ENCODE assay signal across 10 mouse cellular contexts in the genomic region with DNA sequence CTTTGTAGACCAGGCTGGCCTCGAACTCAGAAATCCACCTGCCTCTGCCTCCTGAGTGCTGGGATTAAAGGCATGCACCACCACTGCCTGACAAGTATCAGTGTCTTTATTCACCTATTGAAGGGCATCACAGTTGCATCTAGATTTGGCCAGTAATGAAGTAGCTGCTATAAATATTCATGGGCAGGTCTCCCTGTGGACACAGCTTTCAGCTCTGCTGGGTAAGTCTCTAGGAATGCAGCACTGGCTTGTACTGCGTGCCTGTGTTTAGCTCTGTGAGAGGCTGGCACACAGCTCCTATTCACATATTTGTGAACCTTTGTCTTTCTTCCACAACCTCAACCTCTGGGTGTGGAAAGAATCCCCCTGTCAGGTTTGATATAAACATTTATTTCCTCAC. TPM values are rescaled to one million over a fixed set of nuclear protein-coding genes. Genes with fewer than 3 reads are reported as not detected.
DNase-seq lines count a peak whose midpoint lies in the region; ATAC-seq and TF ChIP-seq lines count a peak whose summit lies in the region.
"Had no signal": no experiment of that assay in that cellular context is flagged by ENCODE, and none has a peak within 500 bp of the region (broad histone marks: within the 10 kb centered on the region; RNA-seq: fewer than 3 reads in every experiment).

No protein-coding gene starts in this region.

- peaks cover 4% of the 10 kb centered on the region for H3K79me2 ChIP-seq in heart, adult 2 months (replicated peaks; ENCODE audit: control insufficient read depth, insufficient read depth, low read length)

- no peak overlapping the region for H3K9ac ChIP-seq in heart, adult 2 months (ENCODE audit: low read depth, low read length)
- no peak overlapping the region for H3K9ac ChIP-seq in neural tube, embryonic 13.5 days
- H3K9ac ChIP-seq in heart, embryonic 15.5 days, result no peak overlapping the region
- H3K9ac ChIP-seq in stomach, embryonic 16.5 days (ENCODE audit: low read length), result no peak overlapping the region

- WGBS in heart, adult 2 months, result 33% methylated on average over 2 of the region's 2 CpGs
- 57% methylated on average over 2 of the region's 2 CpGs for WGBS in heart, embryonic 10.5 days
- WGBS in neural tube, embryonic 13.5 days, result 55% methylated on average over 2 of the region's 2 CpGs
- 42% methylated on average over 2 of the region's 2 CpGs for WGBS in heart, embryonic 15.5 days
- WGBS in stomach, embryonic 16.5 days, result 55% methylated on average over 2 of the region's 2 CpGs

- H3K9me3 ChIP-seq in heart, embryonic 10.5 days, result no peaks in the 10 kb centered on the region
- no peaks in the 10 kb centered on the region for H3K9me3 ChIP-seq in neural tube, embryonic 13.5 days
- H3K9me3 ChIP-seq in heart, embryonic 15.5 days (replicated peaks), result no peaks in the 10 kb centered on the region
- no peaks in the 10 kb centered on the region for H3K9me3 ChIP-seq in stomach, embryonic 16.5 days (replicated peaks; ENCODE audit: control insufficient read depth, low read length)
- H3K9me3 ChIP-seq: forebrain, embryonic 10.5 days had no signal

- H3K4me3 ChIP-seq in heart, adult 2 months, result no peak overlapping the region
- H3K4me3 ChIP-seq in heart, embryonic 10.5 days, result no peak overlapping the region
- H3K4me3 ChIP-seq in neural tube, embryonic 13.5 days, result no peak overlapping the region
- H3K4me3 ChIP-seq in heart, embryonic 15.5 days, result no peak overlapping the region
- no peak overlapping the region for H3K4me3 ChIP-seq in stomach, embryonic 16.5 days (replicated peaks; ENCODE audit: low read length)
- H3K4me3 ChIP-seq: forebrain, embryonic 10.5 days had no signal

- no peaks in the 10 kb centered on the region for H3K27me3 ChIP-seq in heart, adult 2 months (ENCODE audit: control insufficient read depth, insufficient read depth, low read length)
- no peaks in the 10 kb centered on the region for H3K27me3 ChIP-seq in heart, embryonic 10.5 days (ENCODE audit: insufficient read depth, poor library complexity, severe bottlenecking)
- H3K27me3 ChIP-seq in neural tube, embryonic 13.5 days, result no peaks in the 10 kb centered on the region
- no peaks in the 10 kb centered on the region for H3K27me3 ChIP-seq in heart, embryonic 15.5 days
- no peaks in the 10 kb centered on the region for H3K27me3 ChIP-seq in stomach, embryonic 16.5 days (ENCODE audit: control insufficient read depth, insufficient read depth, low read length)

- peak overlapping the region; percentile 69 for H3K27ac ChIP-seq in heart, adult 2 months
- no peak overlapping the region for H3K27ac ChIP-seq in heart, embryonic 10.5 days
- 0 out of 2 replicates have a peak overlapping the region, but pooled peaks have one; percentile 13 for H3K27ac ChIP-seq in neural tube, embryonic 13.5 days (replicated peaks)
- peak overlapping the region; percentile 91 for H3K27ac ChIP-seq in heart, embryonic 15.5 days
- no peak overlapping the region for H3K27ac ChIP-seq in stomach, embryonic 16.5 days (ENCODE audit: low read length)
- H3K27ac ChIP-seq: forebrain, embryonic 10.5 days had no signal

- peaks cover 15% of the 10 kb centered on the region for H3K36me3 ChIP-seq in heart, adult 2 months (ENCODE audit: control insufficient read depth, insufficient read depth, low read length)
- no peaks in the 10 kb centered on the region for H3K36me3 ChIP-seq in heart, embryonic 10.5 days
- H3K36me3 ChIP-seq in neural tube, embryonic 13.5 days, result no peaks in the 10 kb centered on the region
- no peaks in the 10 kb centered on the region for H3K36me3 ChIP-seq in heart, embryonic 15.5 days
- no peaks in the 10 kb centered on the region for H3K36me3 ChIP-seq in stomach, embryonic 16.5 days (ENCODE audit: control insufficient read depth, insufficient read depth, low read length)
- H3K36me3 ChIP-seq: forebrain, embryonic 10.5 days had no signal

- no peak overlapping the region for H3K4me2 ChIP-seq in neural tube, embryonic 13.5 days
- H3K4me2 ChIP-seq in heart, embryonic 15.5 days, result no peak overlapping the region
- H3K4me2 ChIP-seq in stomach, embryonic 16.5 days (ENCODE audit: low read depth, low read length), result no peak overlapping the region

- intact Hi-C loops in heart, adult 2 months (cut with DNase I), result loop anchor here (5.0 kb wide), 2 partner anchors 47 to 237 kb away; a partner anchor contains a TSS

- ATAC-seq in neural tube, embryonic 13.5 days (ENCODE audit: low read depth), result peak; percentile 53; the same call in 1 of the 2 replicates
- peak; percentile 89 for ATAC-seq in heart, embryonic 15.5 days (replicated peaks; ENCODE audit: insufficient number of reproducible peaks, insufficient read depth, low FRiP score, low read depth)
- peak; percentile 44; the same call in 1 of the 2 replicates for ATAC-seq in stomach, embryonic 16.5 days (ENCODE audit: insufficient read depth, low FRiP score)

- no peak for TF ChIP-seq POLR2A in heart, adult 2 months (IDR thresholded peaks at IDR 0.05; ENCODE audit: insufficient read depth, low read depth, low read length)

- no peak for TF ChIP-seq CTCF in heart, adult 2 months (IDR thresholded peaks at IDR 0.05)

- TF ChIP-seq EP300 in heart, adult 2 months (IDR thresholded peaks at IDR 0.05; ENCODE audit: insufficient read depth, low read depth, low read length), result no peak

- H3K4me1 ChIP-seq in heart, adult 2 months (ENCODE audit: control insufficient read depth, insufficient read depth, low read length), result peaks cover 25% of the 10 kb centered on the region
- H3K4me1 ChIP-seq in heart, embryonic 10.5 days, result peaks cover 5% of the 10 kb centered on the region
- H3K4me1 ChIP-seq in neural tube, embryonic 13.5 days (replicated peaks), result peaks cover 4% of the 10 kb centered on the region; the same call in 1 of the 2 replicates
- H3K4me1 ChIP-seq in heart, embryonic 15.5 days (replicated peaks), result peaks cover 43% of the 10 kb centered on the region
- H3K4me1 ChIP-seq in stomach, embryonic 16.5 days (ENCODE audit: control insufficient read depth, insufficient read depth, low read length), result peaks cover 17% of the 10 kb centered on the region; the same call in 1 of the 2 replicates

- DNase-seq in heart, adult 2 months, result peak in 1 of 2 experiments; percentile 58
- DNase-seq in heart, embryonic 10.5 days (ENCODE audit: low spot score), result no peak
- DNase-seq in neural tube, embryonic 10.5 days (ENCODE audit: extremely low spot score, low spot score), result no peak
- no peak for DNase-seq in layer of hippocampus, adult 18-20 months (ENCODE audit: low spot score in 2 of 2)
- no peak for DNase-seq in right cerebral cortex, postnatal 4 days
- DNase-seq: layer of hippocampus, adult 9-11 months had no signal

RNA-seq across cellular contexts. Expression of a gene that starts 46.6 kb away (rescaled TPM):
- 10 to 100 TPM; 26.1 to 44.6 TPM for total RNA-seq in heart, adult 2 months (2021)
- polyA plus RNA-seq in heart, adult 2 months (2012; rRNA removed), result 25.1 and 39.2 TPM in 2 replicates
- 30.9 and 33.1 TPM in 2 replicates for polyA plus RNA-seq in heart, embryonic 10.5 days (2016; fragmentation: Nextera tagmentation; extraction: Ambion mirVana)
- 43.1 and 45.2 TPM in 2 replicates for polyA plus RNA-seq in neural tube, embryonic 13.5 days (2015; fragmentation: Nextera tagmentation; extraction: Ambion mirVana)
- 49.9 and 57.6 TPM in 2 replicates for polyA plus RNA-seq in heart, embryonic 15.5 days (2015; fragmentation: Nextera tagmentation; extraction: Ambion mirVana)
- 61.8 and 74.0 TPM in 2 replicates for polyA plus RNA-seq in stomach, embryonic 16.5 days (2015; fragmentation: Nextera tagmentation; extraction: Ambion mirVana)
- total RNA-seq in layer of hippocampus, adult 18-20 months (2021), result 10 to 100 TPM; 41.3 to 51.6 TPM

Comparison
In these comparisons a context has a peak if more than half of its experiments do, and no peak if none do; other contexts are left out.
1. H3K27ac ChIP-seq: peak in heart, adult 2 months (single experiment), neural tube, embryonic 13.5 days (single experiment) and heart, embryonic 15.5 days (single experiment); none in heart, embryonic 10.5 days (single experiment) and stomach, embryonic 16.5 days (single experiment).
2. Peak in every context shown above with its lines, with median percentiles within 50 percentile points of each other: ATAC-seq.